Mouse (Mus musculus): ENCODE measurements around the gene Cep83.

Cep83 gene

GRCm38 (mm10) chr10:94777576-94777975 lies 89.1 kb downstream of the Cep83 start:
- DNase-seq (ENCODE audit: low read depth, low spot score) = no peak

- DNase-seq (ENCODE audit: low read depth, low spot score) = no peak
These were observed 90.9 kb downstream of the Cep83 start for GRCm38 (mm10) chr10:94779319-94779718.

- no peak for DNase-seq (ENCODE audit: low read depth, low spot score)
These were observed 92.3 kb downstream of the Cep83 start for GRCm38 (mm10) chr10:94780618-94781262.

GRCm38 (mm10) chr10:94789205-94789604 lies 100.8 kb downstream of the Cep83 start:
- no peak for DNase-seq (ENCODE audit: low read depth, low spot score)

- no peak for DNase-seq (ENCODE audit: low read depth, low spot score)
These were observed 105.5 kb downstream of the Cep83 start for GRCm38 (mm10) chr10:94793914-94794313.

- DNase-seq (ENCODE audit: low read depth, low spot score) = no peak
These were observed 106.3 kb downstream of the Cep83 start for GRCm38 (mm10) chr10:94794666-94795244.

GRCm38 (mm10) chr10:94798128-94798527 lies 109.7 kb downstream of the Cep83 start:
- DNase-seq (ENCODE audit: low read depth, low spot score) = no peak

- DNase-seq (ENCODE audit: low read depth, low spot score) = no peak
These were observed 111.2 kb downstream of the Cep83 start for GRCm38 (mm10) chr10:94799485-94800239.

- DNase-seq (ENCODE audit: low read depth, low spot score) = no peak
These were observed 112.4 kb downstream of the Cep83 start for GRCm38 (mm10) chr10:94800677-94801354.

GRCm38 (mm10) chr10:94804029-94804908 lies 115.8 kb downstream of the Cep83 start:
- DNase-seq (ENCODE audit: low read depth, low spot score) = no peak

- no peak for DNase-seq (ENCODE audit: low read depth, low spot score)
These were observed 116.4 kb downstream of the Cep83 start for GRCm38 (mm10) chr10:94804909-94805220.

- no peak for DNase-seq (ENCODE audit: low read depth, low spot score)
These were observed 118.9 kb downstream of the Cep83 start for GRCm38 (mm10) chr10:94807323-94807722.

- DNase-seq (ENCODE audit: low read depth, low spot score) = no peak
These were observed 119.8 kb downstream of the Cep83 start for GRCm38 (mm10) chr10:94808275-94808674.

GRCm38 (mm10) chr10:94809946-94810472 lies 121.6 kb downstream of the Cep83 start:
- no peak for DNase-seq (ENCODE audit: low read depth, low spot score)

- no peak for DNase-seq (ENCODE audit: low read depth, low spot score)
These were observed 123.7 kb downstream of the Cep83 start for GRCm38 (mm10) chr10:94811907-94812851.

GRCm38 (mm10) chr10:94818127-94818526 lies 129.7 kb downstream of the Cep83 start:
- DNase-seq (ENCODE audit: low read depth, low spot score) = no peak

- no peak for DNase-seq (ENCODE audit: low read depth, low spot score)
These were observed 130.6 kb downstream of the Cep83 start for GRCm38 (mm10) chr10:94818781-94819665.

- no peak for DNase-seq (ENCODE audit: low read depth, low spot score)
These were observed 135.7 kb downstream of the Cep83 start for GRCm38 (mm10) chr10:94823971-94824760.
